Mouse (Mus musculus) myocyte (in vitro differentiated cells): ENCODE results near the gene Vmn2r85.

ENCODE experiments used
- CEBPB ChIP-seq: IDR thresholded peaks from 2 replicates; pipeline ENCODE4 v1.6.1; 2011; ENCODE audit warnings: mild to moderate bottlenecking, moderate library complexity; ENCODE audit not compliant: poor library complexity, insufficient read depth, severe bottlenecking
- E2F4 ChIP-seq: IDR thresholded peaks from one replicate; pipeline ENCODE4 v1.6.1; 2011; ENCODE audit warnings: mild to moderate bottlenecking, control low read depth, moderate library complexity; ENCODE audit not compliant: insufficient read depth
- MAX ChIP-seq: IDR thresholded peaks from one replicate; pipeline ENCODE4 v1.6.1; 2011; ENCODE audit warnings: low read depth, mild to moderate bottlenecking, control low read depth
- MYOD1 ChIP-seq, 3 experiments: IDR thresholded peaks; one replicate each; pipeline ENCODE4 v1.6.1; 2011; ENCODE audit warnings: control low read depth in 2 of 3, low read depth in 2 of 3, mild to moderate bottlenecking in 2 of 3, moderate library complexity in 1 of 3; ENCODE audit not compliant: insufficient read length in 2 of 3, control insufficient read depth in 1 of 3
- MYOG ChIP-seq, 3 experiments: IDR thresholded peaks; one replicate each; pipeline ENCODE4 v1.6.1; 2011; ENCODE audit warnings: control low read depth in 2 of 3, low read depth in 2 of 3, mild to moderate bottlenecking in 2 of 3; ENCODE audit not compliant: insufficient read length in 2 of 3, control insufficient read depth in 1 of 3, insufficient read depth in 1 of 3
- POLR2A ChIP-seq: IDR thresholded peaks from one replicate; pipeline ENCODE4 v1.6.1; 2011; ENCODE audit warnings: low read depth, mild to moderate bottlenecking, control low read depth, moderate library complexity; ENCODE audit not compliant: insufficient read length
- POLR2AphosphoS2 ChIP-seq: IDR thresholded peaks from one replicate; pipeline ENCODE4 v1.6.1; 2011; ENCODE audit warnings: low read depth, control low read depth; ENCODE audit not compliant: insufficient read length
- REST ChIP-seq: IDR thresholded peaks from one replicate; pipeline ENCODE4 v1.6.1; 2011; ENCODE audit warnings: mild to moderate bottlenecking, control low read depth, moderate library complexity; ENCODE audit not compliant: insufficient read depth, insufficient read length
- SRF ChIP-seq: IDR thresholded peaks from one replicate; pipeline ENCODE4 v1.6.1; 2011; ENCODE audit warnings: low read depth; ENCODE audit not compliant: control insufficient read depth, insufficient read length
- TCF12 ChIP-seq: IDR thresholded peaks from one replicate; pipeline ENCODE4 v1.6.1; 2011; ENCODE audit warnings: mild to moderate bottlenecking, control low read depth; ENCODE audit not compliant: poor library complexity, insufficient read depth, severe bottlenecking
- USF1 ChIP-seq: IDR thresholded peaks from one replicate; pipeline ENCODE4 v1.6.1; 2011; ENCODE audit warnings: low read depth, mild to moderate bottlenecking, control low read depth, moderate library complexity

GRCm38 (mm10) chr10:130375145-130375544, 54.4 kb downstream of the Vmn2r85 start:
- TF ChIP-seq POLR2A (no peak), POLR2AphosphoS2 (no peak), E2F4 (no peak), MYOD1 (IDR thresholded peaks at IDR 0.05; ENCODE audit: control insufficient read depth in 1 of 3, insufficient read length in 2 of 3, low read depth in 2 of 3) (no peak), TCF12 (no peak), MYOG (IDR thresholded peaks at IDR 0.05; ENCODE audit: control insufficient read depth in 1 of 3, insufficient read depth in 1 of 3, insufficient read length in 2 of 3, low read depth in 2 of 3) (no peak), USF1 (no peak), REST (no peak), MAX (no peak), CEBPB (no peak), SRF (no peak)
